Mouse (Mus musculus) kidney, embryonic 14.5 days (tissue): ENCODE results near the gene C3. TPM values are rescaled to one million over a fixed set of nuclear protein-coding genes. Genes with fewer than 3 reads are reported as not detected.

Source experiments
- ATAC-seq: fragments of 200-750 bp; cut with Nextera tagmentation; 2 replicates; pipeline ENCODE4 v1.8.0; 2017; ENCODE audit warnings: moderate number of reproducible peaks, mild to moderate bottlenecking, moderate TSS enrichment, moderate library complexity; ENCODE audit not compliant: low FRiP score, low TSS enrichment
- H3K27ac ChIP-seq: fragments of 300-500 bp; sonication (generic); 2 replicates; pipeline ENCODE4 v1.5.1; 2014; ENCODE audit warnings: low read depth, mild to moderate bottlenecking, low read length, moderate library complexity, mixed read lengths
- H3K27me3 ChIP-seq: fragments of 300-500 bp; sonication (generic); 2 replicates; pipeline ENCODE4 v1.6.1; 2014; ENCODE audit warnings: mild to moderate bottlenecking, low read length; ENCODE audit not compliant: control insufficient read depth, insufficient read depth
- H3K36me3 ChIP-seq: fragments of 300-500 bp; sonication (generic); 2 replicates; pipeline ENCODE4 v1.6.1; 2014; ENCODE audit warnings: low read length, mixed read lengths; ENCODE audit not compliant: control insufficient read depth, insufficient read depth
- H3K4me1 ChIP-seq: fragments of 300-500 bp; sonication (generic); 2 replicates; pipeline ENCODE4 v1.6.1; 2014; ENCODE audit warnings: low read length, mixed read lengths; ENCODE audit not compliant: control insufficient read depth, insufficient read depth
- H3K4me2 ChIP-seq: fragments of 300-500 bp; sonication (generic); replicated peaks from 2 replicates; pipeline ENCODE4 v1.6.1; 2014; ENCODE audit warnings: low read depth, mild to moderate bottlenecking, low read length
- H3K4me3 ChIP-seq: fragments of 300-500 bp; sonication (generic); 2 replicates; pipeline ENCODE4 v1.5.1; 2014; ENCODE audit warnings: mild to moderate bottlenecking, low read length
- H3K9ac ChIP-seq: fragments of 300-500 bp; sonication (generic); 2 replicates; pipeline ENCODE4 v1.6.1; 2014; ENCODE audit warnings: low read depth, mild to moderate bottlenecking, low read length, moderate library complexity
- H3K9me3 ChIP-seq: fragments of 300-500 bp; sonication (generic); 2 replicates; pipeline ENCODE4 v1.6.1; 2016; ENCODE audit warnings: low read length; ENCODE audit not compliant: control insufficient read depth
- WGBS: fragments of 180-500 bp; shearing (Covaris S2); extraction: QIAGEN DNeasy Blood & Tissue Kit; methylation state at CpG from one replicate; pipeline ENCODE4 v1.1.7; 2014; 5-methylcytosine and 5-hydroxymethylcytosine counted together
- microRNA-seq: library from miRNA; unstranded; fragments of <30 nt; microRNA quantifications from one replicate; pipeline ENCODE4, GENCODE M21; 2016
- polyA plus RNA-seq: library from polyadenylated mRNA; unstranded; fragments of >200 nt; fragmentation: Nextera tagmentation; extraction: Ambion mirVana; gene quantifications from 2 replicates; pipeline ENCODE4 v1.2.1, GENCODE M21; 2014

C3 gene
- polyA plus RNA-seq, 1 experiment from 2014 or later, result 1.2 TPM

GRCm38 (mm10) chr17:57170616-57171260 lies 57.2 kb downstream of the C3 start:
- H3K4me1 ChIP-seq, result no peaks in the 10 kb centered on the region
- no peak overlapping the region for H3K4me2 ChIP-seq
- no peak overlapping the region for H3K9ac ChIP-seq
- H3K27me3 ChIP-seq, result no peaks in the 10 kb centered on the region
- H3K36me3 ChIP-seq, result no peaks in the 10 kb centered on the region
- WGBS, result 38% methylated on average over 5 of the region's 5 CpGs
- 0 out of 2 replicates have a peak, but pooled peaks cover 2% of the 10 kb centered on the region for H3K9me3 ChIP-seq
- no peak for ATAC-seq
- H3K27ac ChIP-seq, result no peak overlapping the region
- no peak overlapping the region for H3K4me3 ChIP-seq

GRCm38 (mm10) chr17:57166800-57167791 lies 60.8 kb downstream of the C3 start:
- H3K4me2 ChIP-seq, result no peak overlapping the region

More at GRCm38 (mm10) chr17:57166800-57167791, 60.8 kb downstream of the C3 start:
- no peak overlapping the region for H3K9ac ChIP-seq
- H3K27me3 ChIP-seq, result no peaks in the 10 kb centered on the region
- H3K4me1 ChIP-seq, result no peaks in the 10 kb centered on the region
- no peak overlapping the region for H3K4me3 ChIP-seq
- H3K36me3 ChIP-seq, result no peaks in the 10 kb centered on the region
- WGBS, result 13% methylated on average over 10 of the region's 11 CpGs
- 0 out of 2 replicates have a peak, but pooled peaks cover 2% of the 10 kb centered on the region for H3K9me3 ChIP-seq
- ATAC-seq, result peak; percentile 87
- H3K27ac ChIP-seq, result no peak overlapping the region

Small RNAs within 50 kb of the gene (microRNA-seq; reads per million reads assigned to microRNA genes)
- gene Mir6978, result not detected

Other genes with a start within 250 kb of the C3 start
- not detected in 2 replicates for gene Acer1, start 246.0 kb downstream of the C3 start, polyA plus RNA-seq
- gene Clpp, start 237.8 kb downstream of the C3 start, polyA plus RNA-seq, result 173 and 206 TPM in 2 replicates
- gene Alkbh7, start 230.8 kb downstream of the C3 start, polyA plus RNA-seq, result 54.8 and 55.8 TPM in 2 replicates
- gene Pspn, start 228.1 kb downstream of the C3 start, polyA plus RNA-seq, result 1.4 TPM in 1 of 2 replicates, not detected in the other
- gene Gtf2f1, start 216.8 kb downstream of the C3 start, polyA plus RNA-seq, result 65.1 and 65.6 TPM in 2 replicates
- gene Gm17949, start 216.7 kb downstream of the C3 start, polyA plus RNA-seq, result 0.24 and 0.39 TPM in 2 replicates
- 46.2 and 65.9 TPM in 2 replicates for gene Khsrp, start 196.6 kb downstream of the C3 start, polyA plus RNA-seq
- 0.16 TPM in 1 of 2 replicates, not detected in the other for gene Slc25a41, start 186.5 kb downstream of the C3 start, polyA plus RNA-seq
- 46.4 and 48.7 TPM in 2 replicates for gene Crb3, start 169.0 kb downstream of the C3 start, polyA plus RNA-seq
- 12.9 and 13.2 TPM in 2 replicates for gene Slc25a23, start 168.3 kb downstream of the C3 start, polyA plus RNA-seq
- gene Dennd1c, start 149.6 kb downstream of the C3 start, polyA plus RNA-seq, result 3.4 and 4.4 TPM in 2 replicates
- 23.3 and 23.8 TPM in 2 replicates for gene Tubb4a, start 140.4 kb downstream of the C3 start, polyA plus RNA-seq
- gene Tnfsf9, start 122.8 kb downstream of the C3 start, polyA plus RNA-seq, result 9.8 and 10.1 TPM in 2 replicates
- gene Cd70, start 78.4 kb downstream of the C3 start, polyA plus RNA-seq, result not detected in 2 replicates
- not detected in 2 replicates for gene Tnfsf14, start 34.0 kb downstream of the C3 start, polyA plus RNA-seq
- gene Gpr108, start 20.3 kb upstream of the C3 start, polyA plus RNA-seq, result 32.8 and 36.8 TPM in 2 replicates
- gene Trip10, start 21.3 kb upstream of the C3 start, polyA plus RNA-seq, result 29.7 and 37.1 TPM in 2 replicates
- gene Vav1, start 51.0 kb upstream of the C3 start, polyA plus RNA-seq, result 1.3 and 1.7 TPM in 2 replicates
- gene Adgre1, start 130.6 kb upstream of the C3 start, polyA plus RNA-seq, result 1.7 and 4.8 TPM in 2 replicates